30 mouse cellular contexts compared by ENCODE assay signal in the genomic region with DNA sequence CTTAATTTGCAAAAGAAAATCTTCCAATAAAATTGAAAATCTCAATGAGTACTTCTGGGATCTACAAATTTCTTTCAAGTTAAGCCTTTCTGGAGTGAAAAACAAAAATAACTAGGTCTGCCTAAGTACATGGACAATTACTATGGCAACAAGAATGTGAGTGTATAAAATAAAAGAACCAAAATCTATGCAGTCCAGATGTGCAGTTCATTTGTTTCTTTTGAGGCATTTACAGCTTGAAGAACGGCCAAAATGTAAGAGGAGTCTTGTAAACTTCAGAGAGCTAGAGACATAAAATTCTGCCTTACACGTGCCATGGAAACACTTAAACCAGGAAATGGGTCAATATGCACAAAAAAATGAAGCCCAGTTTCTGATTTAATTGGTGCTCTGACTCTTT.
A peak's percentile ranks its signal among the peaks of the same experiment; 100 is the strongest.
DNase-seq lines count a peak whose midpoint lies in the region; ATAC-seq and TF ChIP-seq lines count a peak whose summit lies in the region.
"Had no signal": no experiment of that assay in that cellular context is flagged by ENCODE, and none has a peak within 500 bp of the region (broad histone marks: within the 10 kb centered on the region; RNA-seq: fewer than 3 reads in every experiment).

No protein-coding gene starts in this region.

- no peak for TF ChIP-seq CTCF in forebrain, postnatal 0 days (IDR thresholded peaks at IDR 0.05; ENCODE audit: low read depth)

- no peaks in the 10 kb centered on the region for H3K36me3 ChIP-seq in embryonic facial prominence, embryonic 14.5 days (ENCODE audit: control insufficient read depth, insufficient read depth, low read length)
- H3K36me3 ChIP-seq in embryonic facial prominence, embryonic 10.5 days (replicated peaks): no peaks in the 10 kb centered on the region
- no peaks in the 10 kb centered on the region for H3K36me3 ChIP-seq in limb, embryonic 13.5 days
- no peaks in the 10 kb centered on the region for H3K36me3 ChIP-seq in limb, embryonic 10.5 days
- no peaks in the 10 kb centered on the region for H3K36me3 ChIP-seq in limb, embryonic 15.5 days
- H3K36me3 ChIP-seq in forebrain, postnatal 0 days (ENCODE audit: insufficient read depth): no peaks in the 10 kb centered on the region
- H3K36me3 ChIP-seq: embryonic facial prominence, embryonic 12.5 days; embryonic facial prominence, embryonic 15.5 days; forebrain, embryonic 10.5 days; forebrain, embryonic 12.5 days; G1E had no signal

- no peaks in the 10 kb centered on the region for H3K27me3 ChIP-seq in embryonic facial prominence, embryonic 14.5 days (replicated peaks; ENCODE audit: control insufficient read depth, insufficient read depth, low read length)
- H3K27me3 ChIP-seq in embryonic facial prominence, embryonic 10.5 days (replicated peaks; ENCODE audit: low read depth, poor library complexity, severe bottlenecking): no peaks in the 10 kb centered on the region
- H3K27me3 ChIP-seq in limb, embryonic 13.5 days: no peaks in the 10 kb centered on the region
- no peaks in the 10 kb centered on the region for H3K27me3 ChIP-seq in limb, embryonic 10.5 days (ENCODE audit: low read depth, poor library complexity, severe bottlenecking)
- H3K27me3 ChIP-seq in limb, embryonic 15.5 days: no peaks in the 10 kb centered on the region
- no peaks in the 10 kb centered on the region for H3K27me3 ChIP-seq in forebrain, postnatal 0 days (ENCODE audit: insufficient read depth, low read length)
- H3K27me3 ChIP-seq: CH12.LX; embryonic facial prominence, embryonic 12.5 days; embryonic facial prominence, embryonic 15.5 days; forebrain, embryonic 12.5 days; Patski had no signal

- 47% methylated on average over 2 of the region's 2 CpGs for WGBS in embryonic facial prominence, embryonic 14.5 days
- WGBS in embryonic facial prominence, embryonic 10.5 days: 86% methylated on average over 2 of the region's 2 CpGs
- WGBS in limb, embryonic 13.5 days: 14% methylated on average over 2 of the region's 2 CpGs
- 76% methylated on average over 2 of the region's 2 CpGs for WGBS in limb, embryonic 10.5 days
- 12% methylated on average over 2 of the region's 2 CpGs for WGBS in limb, embryonic 15.5 days
- 58% methylated on average over 2 of the region's 2 CpGs for WGBS in forebrain, postnatal 0 days

- no peak overlapping the region for H3K9ac ChIP-seq in embryonic facial prominence, embryonic 14.5 days (ENCODE audit: low read depth, low read length)
- H3K9ac ChIP-seq in limb, embryonic 13.5 days: no peak overlapping the region
- H3K9ac ChIP-seq in limb, embryonic 15.5 days: no peak overlapping the region
- no peak overlapping the region for H3K9ac ChIP-seq in forebrain, postnatal 0 days
- H3K9ac ChIP-seq: embryonic facial prominence, embryonic 12.5 days; embryonic facial prominence, embryonic 15.5 days; forebrain, embryonic 12.5 days had no signal

- no peak for ATAC-seq in embryonic facial prominence, embryonic 14.5 days (ENCODE audit: low read depth)
- peak; percentile 80 for ATAC-seq in limb, embryonic 13.5 days (ENCODE audit: low FRiP score, low read depth)
- ATAC-seq in limb, embryonic 15.5 days (ENCODE audit: insufficient number of reproducible peaks, low FRiP score, low TSS enrichment, low read depth): peak; percentile 63; the same call in 1 of the 2 replicates
- ATAC-seq in forebrain, postnatal 0 days: no peak
- ATAC-seq: activated CD4-positive, CD25-positive, alpha-beta regulatory T cell, adult 4 months; CD4-positive, CD25-positive, alpha-beta regulatory T cell, adult 4 months; forebrain, embryonic 14.5 days; forebrain, embryonic 16.5 days; Patski had no signal

- H3K4me3 ChIP-seq in embryonic facial prominence, embryonic 14.5 days (ENCODE audit: low read depth, low read length): no peak overlapping the region
- no peak overlapping the region for H3K4me3 ChIP-seq in embryonic facial prominence, embryonic 10.5 days
- no peak overlapping the region for H3K4me3 ChIP-seq in limb, embryonic 13.5 days
- no peak overlapping the region for H3K4me3 ChIP-seq in limb, embryonic 10.5 days
- H3K4me3 ChIP-seq in limb, embryonic 15.5 days: no peak overlapping the region
- H3K4me3 ChIP-seq in forebrain, postnatal 0 days (ENCODE audit: low read depth, low read length): no peak overlapping the region
- H3K4me3 ChIP-seq: embryonic facial prominence, embryonic 12.5 days; embryonic facial prominence, embryonic 15.5 days; erythroblast, embryonic 14.5 days; forebrain, embryonic 10.5 days; forebrain, embryonic 12.5 days had no signal

- no peaks in the 10 kb centered on the region for H3K9me3 ChIP-seq in embryonic facial prominence, embryonic 14.5 days (ENCODE audit: control insufficient read depth, low read length)
- H3K9me3 ChIP-seq in embryonic facial prominence, embryonic 10.5 days: no peaks in the 10 kb centered on the region
- no peaks in the 10 kb centered on the region for H3K9me3 ChIP-seq in limb, embryonic 13.5 days
- H3K9me3 ChIP-seq in limb, embryonic 10.5 days (replicated peaks): no peaks in the 10 kb centered on the region
- H3K9me3 ChIP-seq in limb, embryonic 15.5 days: no peaks in the 10 kb centered on the region
- no peaks in the 10 kb centered on the region for H3K9me3 ChIP-seq in forebrain, postnatal 0 days (ENCODE audit: low read length)
- H3K9me3 ChIP-seq: embryonic facial prominence, embryonic 12.5 days; embryonic facial prominence, embryonic 15.5 days; forebrain, embryonic 10.5 days; forebrain, embryonic 12.5 days; G1E had no signal

- H3K27ac ChIP-seq in embryonic facial prominence, embryonic 14.5 days (replicated peaks; ENCODE audit: low read depth, low read length): no peak overlapping the region
- no peak overlapping the region for H3K27ac ChIP-seq in embryonic facial prominence, embryonic 10.5 days (replicated peaks)
- no peak overlapping the region for H3K27ac ChIP-seq in limb, embryonic 13.5 days
- no peak overlapping the region for H3K27ac ChIP-seq in limb, embryonic 10.5 days
- H3K27ac ChIP-seq in limb, embryonic 15.5 days: no peak overlapping the region
- no peak overlapping the region for H3K27ac ChIP-seq in forebrain, postnatal 0 days (ENCODE audit: low read depth, low read length)
- H3K27ac ChIP-seq: embryonic facial prominence, embryonic 12.5 days; embryonic facial prominence, embryonic 15.5 days; forebrain, embryonic 10.5 days; forebrain, embryonic 12.5 days had no signal

- no peaks in the 10 kb centered on the region for H3K4me1 ChIP-seq in embryonic facial prominence, embryonic 14.5 days (ENCODE audit: control insufficient read depth, insufficient read depth, low read length)
- H3K4me1 ChIP-seq in embryonic facial prominence, embryonic 10.5 days: no peaks in the 10 kb centered on the region
- no peaks in the 10 kb centered on the region for H3K4me1 ChIP-seq in limb, embryonic 13.5 days
- no peaks in the 10 kb centered on the region for H3K4me1 ChIP-seq in limb, embryonic 10.5 days
- no peaks in the 10 kb centered on the region for H3K4me1 ChIP-seq in limb, embryonic 15.5 days
- H3K4me1 ChIP-seq in forebrain, postnatal 0 days (ENCODE audit: insufficient read depth): no peaks in the 10 kb centered on the region
- H3K4me1 ChIP-seq: embryonic facial prominence, embryonic 12.5 days; embryonic facial prominence, embryonic 15.5 days; forebrain, embryonic 10.5 days; forebrain, embryonic 12.5 days had no signal

- DNase-seq in embryonic facial prominence, embryonic 14.5 days (ENCODE audit: low spot score): peak; percentile 88
- no peak for DNase-seq in embryonic facial prominence, embryonic 10.5 days (ENCODE audit: low spot score)
- no peak for DNase-seq in limb, embryonic 10.5 days (ENCODE audit: low spot score)
- DNase-seq in brain, adult 2 months (ENCODE audit: low read depth, low spot score): peak; percentile 8
- no peak for DNase-seq in forebrain, postnatal 0 days
- DNase-seq: adrenal gland, adult 8-10 months; adrenal gland, postnatal 14 days; adrenal gland, postnatal 36 days; B cell, adult 2 months; cerebellum, adult 11 months; cerebellum, adult 18-20 months; cerebellum, adult 8-10 months; cerebellum, adult 9-11 months; cerebellum, postnatal 14 days; cerebellum, postnatal 36 days; embryo, embryonic 11 days had no signal

- no peak overlapping the region for H3K4me2 ChIP-seq in embryonic facial prominence, embryonic 14.5 days (ENCODE audit: low read depth, low read length)
- H3K4me2 ChIP-seq in limb, embryonic 13.5 days (replicated peaks): no peak overlapping the region
- H3K4me2 ChIP-seq in limb, embryonic 15.5 days: no peak overlapping the region
- no peak overlapping the region for H3K4me2 ChIP-seq in forebrain, postnatal 0 days (ENCODE audit: low read depth)
- H3K4me2 ChIP-seq: embryonic facial prominence, embryonic 12.5 days; embryonic facial prominence, embryonic 15.5 days; forebrain, embryonic 12.5 days had no signal

Comparison
In these comparisons a context has a peak if more than half of its experiments do, and no peak if none do; other contexts are left out.
1. DNase-seq: peak in embryonic facial prominence, embryonic 14.5 days (single experiment) and brain, adult 2 months (single experiment); none in embryonic facial prominence, embryonic 10.5 days (single experiment), limb, embryonic 10.5 days (single experiment) and forebrain, postnatal 0 days (single experiment).
2. ATAC-seq: peak in limb, embryonic 13.5 days (single experiment) and limb, embryonic 15.5 days (single experiment); none in embryonic facial prominence, embryonic 14.5 days (single experiment) and forebrain, postnatal 0 days (single experiment).